Mouse (Mus musculus) intestine, embryonic 16.5 days (tissue): Measurements from ENCODE around the gene Rnf39. TPM values are rescaled to one million over a fixed set of nuclear protein-coding genes. Genes with fewer than 3 reads are reported as not detected.

Experiments used
- ATAC-seq: fragments of 200-750 bp; cut with Nextera tagmentation; 2 replicates; pipeline ENCODE4 v1.8.0; 2017; ENCODE audit warnings: moderate TSS enrichment, moderate library complexity
- H3K27ac ChIP-seq: fragments of 300-500 bp; sonication (generic); 2 replicates; pipeline ENCODE4 v1.5.1; 2014; ENCODE audit warnings: mild to moderate bottlenecking, low read length
- H3K27me3 ChIP-seq: fragments of 300-500 bp; sonication (generic); replicated peaks from 2 replicates; pipeline ENCODE4 v1.6.1; 2014; ENCODE audit warnings: low read length, control low read depth, mixed read lengths; ENCODE audit not compliant: control insufficient read depth, insufficient read depth
- H3K36me3 ChIP-seq: fragments of 300-500 bp; sonication (generic); 2 replicates; pipeline ENCODE4 v1.6.1; 2014; ENCODE audit warnings: low read length, control low read depth; ENCODE audit not compliant: control insufficient read depth, insufficient read depth
- H3K4me1 ChIP-seq: fragments of 300-500 bp; sonication (generic); 2 replicates; pipeline ENCODE4 v1.6.1; 2014; ENCODE audit warnings: low read length, control low read depth, mixed read lengths; ENCODE audit not compliant: control insufficient read depth, insufficient read depth
- H3K4me2 ChIP-seq: fragments of 300-500 bp; sonication (generic); 2 replicates; pipeline ENCODE4 v1.6.1; 2014; ENCODE audit warnings: low read depth, low read length, control low read depth
- H3K4me3 ChIP-seq: fragments of 300-500 bp; sonication (generic); 2 replicates; pipeline ENCODE4 v1.5.1; 2014; ENCODE audit warnings: mild to moderate bottlenecking, low read length
- H3K9ac ChIP-seq: fragments of 300-500 bp; sonication (generic); 2 replicates; pipeline ENCODE4 v1.6.1; 2014; ENCODE audit warnings: low read depth, low read length
- H3K9me3 ChIP-seq: fragments of 300-500 bp; sonication (generic); 2 replicates; pipeline ENCODE4 v1.6.1; 2016; ENCODE audit warnings: low read length, control low read depth; ENCODE audit not compliant: control insufficient read depth
- WGBS: fragments of 180-500 bp; shearing (Covaris S2); extraction: QIAGEN DNeasy Blood & Tissue Kit; methylation state at CpG from one replicate; pipeline ENCODE4 v1.1.7; 2014; 5-methylcytosine and 5-hydroxymethylcytosine counted together
- polyA plus RNA-seq: library from polyadenylated mRNA; unstranded; fragments of >200 nt; fragmentation: Nextera tagmentation; extraction: Ambion mirVana; gene quantifications from 2 replicates; pipeline ENCODE4 v1.2.1, GENCODE M21; 2015

Gene Rnf39
- polyA plus RNA-seq, 1 experiment from 2014 or later: 1.8 TPM

DNA sequence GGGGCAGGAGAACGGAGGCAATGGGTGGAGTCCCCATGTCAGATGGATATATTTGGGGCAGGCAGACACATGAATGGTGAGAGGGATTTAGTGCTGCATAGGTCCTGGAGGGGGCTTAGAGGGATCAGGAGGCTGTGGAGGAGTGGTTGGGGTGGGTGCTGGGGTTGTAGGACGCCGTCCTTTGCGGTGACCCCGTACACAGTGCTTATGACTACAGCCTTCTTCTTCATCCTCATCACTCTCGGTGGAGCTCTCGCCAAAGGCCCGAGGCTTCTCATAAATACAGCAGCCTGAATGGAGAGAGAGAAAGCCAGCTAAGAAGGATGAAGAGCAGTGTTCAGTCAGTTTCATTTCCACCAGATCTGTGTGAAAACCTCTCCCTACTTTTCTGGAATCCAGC is 6.5 kb downstream of the Rnf39 start:
- H3K4me1 ChIP-seq: peaks cover 6% of the 10 kb centered on the region
- no peak overlapping the region for H3K4me3 ChIP-seq
- no peak overlapping the region for H3K4me2 ChIP-seq
- H3K27me3 ChIP-seq: peaks cover 1% of the 10 kb centered on the region; the same call in 1 of the 2 replicates
- WGBS: 93% methylated on average over 7 of the region's 8 CpGs
- no peak for ATAC-seq
- H3K36me3 ChIP-seq: no peaks in the 10 kb centered on the region
- no peak overlapping the region for H3K9ac ChIP-seq
- no peak overlapping the region for H3K27ac ChIP-seq
- no peaks in the 10 kb centered on the region for H3K9me3 ChIP-seq

DNA sequence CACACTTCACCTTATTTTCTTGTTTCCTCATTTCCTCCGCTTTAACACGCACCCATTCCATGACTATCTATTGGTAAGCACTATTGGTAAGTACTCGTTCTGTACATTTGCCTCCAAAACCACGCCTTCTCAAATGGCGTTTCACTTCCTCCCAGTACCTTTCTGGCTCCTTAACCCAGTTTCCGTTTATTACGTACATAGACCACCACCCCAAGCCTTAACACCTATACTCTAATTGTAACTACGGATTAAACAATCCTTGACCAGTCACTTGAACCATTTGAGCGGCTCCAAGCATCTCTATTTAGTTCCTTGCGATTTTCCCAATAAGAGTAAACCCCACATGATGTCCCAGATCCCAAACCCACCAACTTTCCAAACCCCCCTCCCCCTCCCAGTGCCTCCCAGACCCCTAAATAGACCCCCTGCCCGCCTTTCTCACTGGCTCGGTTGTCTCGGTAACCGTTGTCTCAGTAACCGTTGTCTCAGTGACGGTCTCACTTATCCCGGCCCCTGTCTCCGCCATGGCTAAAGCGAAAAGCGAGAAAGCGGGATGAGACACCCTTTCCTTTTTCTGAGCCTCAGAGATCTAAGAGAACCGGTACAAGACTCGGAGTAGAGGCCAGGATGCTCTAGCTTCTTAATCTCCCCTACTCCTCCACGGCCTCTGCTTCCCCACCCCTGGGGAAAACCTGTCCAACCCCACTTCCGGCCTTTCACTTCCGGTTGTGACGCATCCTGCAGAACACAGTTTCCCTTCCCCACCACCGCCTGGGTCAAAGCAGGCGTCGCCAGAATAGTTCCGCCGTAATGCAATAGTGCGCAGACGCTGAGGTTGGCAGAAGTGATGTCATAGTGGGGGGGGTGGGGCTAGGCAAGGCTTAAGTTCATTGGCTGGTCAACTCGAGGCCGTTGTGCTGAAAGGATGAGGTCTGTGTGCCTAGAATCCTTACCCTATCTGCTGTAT is 8.5 kb downstream of the Rnf39 start, which contains the start of gene Ppp1r11:
TSS of gene Ppp1r11 (minus strand) at position 761 of the 967 bp plus-strand sequence.
- WGBS: 2% methylated on average over 36 of the region's 36 CpGs
- peak; percentile 95 for ATAC-seq
- Histone ChIP-seq H3K4me1 (peaks cover 6% of the 10 kb centered on the region), H3K27me3 (no peaks in the 10 kb centered on the region), H3K36me3 (no peaks in the 10 kb centered on the region), H3K4me2 (peak within 1 kb of the TSS; percentile 68), H3K9me3 (no peaks in the 10 kb centered on the region), H3K9ac (peak within 1 kb of the TSS; percentile 81), H3K27ac (0 out of 2 replicates have a peak within 1 kb of the TSS, but pooled peaks have one; percentile 55), H3K4me3 (peak within 1 kb of the TSS; percentile 73)

DNA sequence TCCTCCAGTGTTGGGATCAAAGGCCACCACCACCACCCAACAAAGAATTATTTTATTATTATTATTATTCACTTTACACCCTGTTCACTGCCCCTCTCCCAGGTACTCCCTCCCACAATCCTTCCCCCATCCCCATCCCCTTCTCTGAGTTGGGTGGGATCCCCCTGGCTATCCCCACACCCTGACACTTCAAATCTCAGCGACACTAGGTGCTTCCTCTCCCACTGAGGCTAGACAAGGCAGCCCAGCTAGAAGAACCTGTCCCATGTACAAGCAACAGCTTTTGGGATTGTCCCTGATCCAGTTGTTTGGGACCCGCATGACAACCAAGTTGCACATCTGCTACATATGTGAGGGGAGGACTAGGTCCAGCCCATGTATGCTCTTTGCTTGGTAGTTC is 9.9 kb downstream of the Rnf39 start:
- H3K36me3 ChIP-seq: no peaks in the 10 kb centered on the region
- H3K9ac ChIP-seq: no peak overlapping the region
- no peaks in the 10 kb centered on the region for H3K27me3 ChIP-seq
- H3K4me1 ChIP-seq: peaks cover 9% of the 10 kb centered on the region
- ATAC-seq: no peak
- no peak overlapping the region for H3K4me3 ChIP-seq
- no peak overlapping the region for H3K27ac ChIP-seq
- H3K4me2 ChIP-seq: no peak overlapping the region
- no peaks in the 10 kb centered on the region for H3K9me3 ChIP-seq
- 88% methylated on average over 2 of the region's 2 CpGs for WGBS

DNA sequence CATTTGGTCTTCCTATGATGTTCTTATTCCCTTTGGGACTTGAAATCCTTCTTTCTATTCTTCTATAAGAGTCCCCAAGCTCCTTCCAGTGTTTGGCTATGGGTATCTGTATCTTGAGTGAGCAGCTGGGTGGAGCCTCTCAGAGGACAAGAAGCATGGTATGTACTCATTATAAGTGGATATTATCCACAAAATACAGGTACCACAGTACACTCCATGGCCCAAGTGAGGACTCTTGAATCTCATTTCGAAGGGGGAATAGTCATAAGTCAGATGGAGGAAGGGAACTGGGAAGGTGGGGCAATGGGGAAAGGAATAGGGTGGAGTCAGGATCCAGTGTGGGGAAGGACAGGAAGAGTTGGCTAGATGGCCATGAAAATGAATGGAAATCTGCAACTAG is 10.3 kb downstream of the Rnf39 start:
- H3K36me3 ChIP-seq: no peaks in the 10 kb centered on the region
- H3K9me3 ChIP-seq: no peaks in the 10 kb centered on the region
- H3K4me3 ChIP-seq: no peak overlapping the region
- H3K4me1 ChIP-seq: peaks cover 10% of the 10 kb centered on the region
- ATAC-seq: no peak
- H3K9ac ChIP-seq: no peak overlapping the region
- no peak overlapping the region for H3K4me2 ChIP-seq
- 88% methylated on average over 1 of the region's 1 CpGs for WGBS
- no peaks in the 10 kb centered on the region for H3K27me3 ChIP-seq
- no peak overlapping the region for H3K27ac ChIP-seq

DNA sequence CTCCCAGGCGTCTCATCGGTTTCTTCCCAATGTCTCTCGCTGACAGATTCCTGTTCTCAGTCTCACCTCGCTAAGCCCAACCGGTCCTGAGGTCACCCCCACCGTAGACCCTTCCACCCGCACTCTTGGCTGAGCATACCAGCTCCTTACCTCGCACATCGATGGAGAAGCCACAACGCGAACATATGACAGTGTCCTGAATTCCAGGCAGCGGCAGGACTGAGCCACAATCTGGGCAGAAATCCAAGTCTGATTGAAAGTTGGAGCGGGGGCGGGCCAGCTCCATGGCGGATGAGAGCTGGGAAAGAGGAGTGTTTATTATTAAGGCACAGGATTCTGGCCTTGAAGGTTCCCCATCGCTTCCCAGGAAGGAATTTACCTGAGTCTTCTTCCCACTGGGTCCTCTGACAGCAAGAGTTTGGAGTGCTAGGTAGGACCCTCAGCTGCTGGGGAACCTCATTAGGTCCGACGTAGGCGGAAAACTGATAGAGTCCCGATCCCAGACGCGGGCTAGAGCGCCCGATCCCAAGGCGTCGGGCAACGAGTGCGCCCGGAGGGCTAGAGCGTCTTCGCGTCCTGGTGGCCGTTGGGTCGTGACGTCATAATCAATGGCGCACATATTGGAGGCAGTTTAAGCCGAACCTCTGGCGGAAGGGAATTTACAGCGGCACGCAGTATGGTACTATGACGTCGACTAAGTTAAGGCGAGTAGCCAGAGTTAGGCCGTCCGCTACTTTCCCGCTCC is 15.5 kb downstream of the Rnf39 start, which contains the start of the genes Znrd1 and Znrd1as:
TSS of gene Znrd1 (minus strand) at position 561 of the 745 bp plus-strand sequence.
TSS of gene Znrd1as (plus strand) at position 594 of the 745 bp plus-strand sequence.
- Histone ChIP-seq H3K4me3 (peak within 1 kb of the TSS; percentile 69), H3K4me1 (0 out of 2 replicates have a peak, but pooled peaks cover 8% of the 10 kb centered on the region), H3K27ac (peak within 1 kb of the TSS; percentile 75), H3K4me2 (peak within 1 kb of the TSS; percentile 59), H3K9me3 (no peaks in the 10 kb centered on the region), H3K27me3 (no peaks in the 10 kb centered on the region), H3K36me3 (no peaks in the 10 kb centered on the region), H3K9ac (peak within 1 kb of the TSS; percentile 82)
- peak; percentile 98 for ATAC-seq
- under 1% methylated on average over 46 of the region's 46 CpGs for WGBS

DNA sequence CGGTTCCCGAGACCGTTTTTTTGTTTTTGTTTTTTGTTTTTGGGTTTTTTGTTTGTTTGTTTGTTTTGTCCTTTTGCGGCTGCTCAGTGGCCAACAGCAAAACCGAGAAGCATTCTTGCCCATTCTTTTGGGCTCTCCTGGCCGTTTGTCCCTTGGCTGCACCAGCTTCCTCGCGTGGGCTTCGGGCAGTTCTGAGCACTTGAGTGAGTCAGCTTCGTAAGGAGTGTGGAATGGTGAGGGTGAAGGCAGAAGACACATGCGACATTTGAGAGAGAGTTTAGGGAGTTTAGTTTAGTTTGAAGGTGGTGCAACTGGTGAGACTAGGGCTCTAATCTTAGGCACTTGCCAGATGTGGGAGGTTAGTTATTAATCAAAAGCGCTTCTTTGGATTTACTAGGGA is 16.2 kb downstream of the Rnf39 start:
- Histone ChIP-seq H3K4me1 (0 out of 2 replicates have a peak, but pooled peaks cover 8% of the 10 kb centered on the region), H3K9ac (peak overlapping the region; percentile 82), H3K27ac (0 out of 2 replicates have a peak overlapping the region, but pooled peaks have one; percentile 40), H3K36me3 (no peaks in the 10 kb centered on the region), H3K9me3 (no peaks in the 10 kb centered on the region), H3K4me2 (peak overlapping the region; percentile 59), H3K4me3 (peak overlapping the region; percentile 69), H3K27me3 (no peaks in the 10 kb centered on the region)
- 7% methylated on average over 12 of the region's 12 CpGs for WGBS
- peak; percentile 9; the same call in 1 of the 2 replicates for ATAC-seq

DNA sequence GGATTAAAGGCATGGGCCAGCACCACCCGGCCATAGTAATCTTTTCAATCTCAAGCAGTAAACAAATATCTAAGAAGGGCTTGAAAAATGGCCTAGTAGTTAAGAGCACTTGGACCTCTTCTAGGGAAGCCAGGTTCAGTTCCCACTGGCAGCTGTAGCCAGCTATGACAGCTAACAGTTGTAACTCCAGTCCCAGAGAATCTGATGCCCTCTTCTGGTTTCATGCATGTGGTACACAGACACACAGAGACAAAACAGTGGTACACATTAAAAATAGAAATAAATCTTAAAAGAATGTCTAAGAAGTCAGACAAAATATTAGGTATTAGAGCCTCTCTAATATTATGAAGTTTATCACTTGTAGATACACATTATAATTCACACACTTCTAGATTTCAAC is 18.4 kb downstream of the Rnf39 start:
- H3K27me3 ChIP-seq: no peaks in the 10 kb centered on the region
- H3K4me2 ChIP-seq: no peak overlapping the region
- no peaks in the 10 kb centered on the region for H3K9me3 ChIP-seq
- no peak overlapping the region for H3K4me3 ChIP-seq
- no peak for ATAC-seq
- H3K27ac ChIP-seq: no peak overlapping the region
- H3K4me1 ChIP-seq: 0 out of 2 replicates have a peak, but pooled peaks cover 8% of the 10 kb centered on the region
- WGBS: 61% methylated on average over 1 of the region's 1 CpGs
- no peaks in the 10 kb centered on the region for H3K36me3 ChIP-seq
- no peak overlapping the region for H3K9ac ChIP-seq

DNA sequence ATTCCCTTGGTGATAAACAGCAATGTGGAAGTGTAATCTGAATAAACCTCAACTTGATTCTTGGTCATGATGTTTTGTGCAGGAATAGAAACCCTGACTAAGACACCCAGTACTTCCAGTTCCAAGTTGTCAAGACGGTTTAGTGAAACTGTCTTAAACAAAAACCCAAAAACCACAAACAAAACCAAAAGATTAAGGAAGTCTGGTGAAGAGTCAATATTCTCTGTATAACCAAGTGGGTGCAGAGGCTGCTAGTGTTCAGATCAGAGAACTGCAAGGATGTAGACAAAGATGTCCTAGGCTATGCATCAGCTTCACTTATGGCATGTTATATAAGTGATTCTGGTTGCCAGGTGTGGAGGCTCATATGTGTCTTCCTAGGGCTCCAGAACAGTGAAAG is 24.2 kb downstream of the Rnf39 start:
- Histone ChIP-seq H3K4me3 (no peak overlapping the region), H3K9ac (no peak overlapping the region), H3K27me3 (no peaks in the 10 kb centered on the region), H3K4me2 (no peak overlapping the region), H3K36me3 (no peaks in the 10 kb centered on the region), H3K27ac (no peak overlapping the region), H3K4me1 (no peaks in the 10 kb centered on the region), H3K9me3 (no peaks in the 10 kb centered on the region)
- ATAC-seq: no peak
- 86% methylated on average over 1 of the region's 1 CpGs for WGBS

DNA sequence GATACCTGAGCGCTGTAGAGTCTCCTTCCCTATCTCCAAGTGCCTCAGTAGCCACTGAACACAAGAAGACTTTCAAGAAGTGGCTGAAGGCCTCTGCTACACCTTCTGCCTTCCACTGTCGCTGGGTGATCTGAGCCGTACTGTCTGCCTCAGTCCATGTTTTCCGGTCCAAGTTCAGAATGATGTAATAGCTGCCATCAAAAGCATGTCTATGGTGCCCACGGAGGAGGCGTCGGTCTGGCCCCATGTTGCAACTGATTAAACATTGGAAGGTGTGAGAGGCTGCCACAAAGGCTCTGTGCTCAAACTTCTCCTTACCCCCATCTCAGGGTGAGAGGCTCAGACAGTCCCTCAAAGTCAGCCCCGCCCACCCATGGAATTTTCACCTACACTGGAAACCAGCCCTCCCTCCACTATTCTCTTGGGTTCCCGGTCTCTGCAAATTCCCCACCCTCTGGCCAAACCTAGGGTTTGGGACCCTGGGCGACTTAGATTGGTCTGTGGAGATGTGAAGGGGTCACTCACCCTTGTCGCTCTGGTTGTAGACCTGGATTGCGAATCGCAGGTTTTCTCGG is 27.7 kb downstream of the Rnf39 start:
- Histone ChIP-seq H3K9ac (no peak overlapping the region), H3K4me3 (no peak overlapping the region), H3K4me2 (no peak overlapping the region), H3K9me3 (no peaks in the 10 kb centered on the region), H3K27ac (no peak overlapping the region), H3K4me1 (no peaks in the 10 kb centered on the region), H3K36me3 (no peaks in the 10 kb centered on the region), H3K27me3 (no peaks in the 10 kb centered on the region)
- WGBS: 80% methylated on average over 14 of the region's 14 CpGs
- peak; percentile 21; the same call in 1 of the 2 replicates for ATAC-seq
